Mouse (Mus musculus) cerebellum, adult 8-10 months (tissue): Measurements from ENCODE around the gene Kat8.
"Not testable (repeated sequence)": the region's sequence is repeated elsewhere in the genome, so short reads cannot be mapped to it uniquely, and the experiment has no call there.

ENCODE experiments used
- DNase-seq: peaks from one replicate; pipeline ENCODE4 v3.0.0; 2022

The Kat8 gene

DNA sequence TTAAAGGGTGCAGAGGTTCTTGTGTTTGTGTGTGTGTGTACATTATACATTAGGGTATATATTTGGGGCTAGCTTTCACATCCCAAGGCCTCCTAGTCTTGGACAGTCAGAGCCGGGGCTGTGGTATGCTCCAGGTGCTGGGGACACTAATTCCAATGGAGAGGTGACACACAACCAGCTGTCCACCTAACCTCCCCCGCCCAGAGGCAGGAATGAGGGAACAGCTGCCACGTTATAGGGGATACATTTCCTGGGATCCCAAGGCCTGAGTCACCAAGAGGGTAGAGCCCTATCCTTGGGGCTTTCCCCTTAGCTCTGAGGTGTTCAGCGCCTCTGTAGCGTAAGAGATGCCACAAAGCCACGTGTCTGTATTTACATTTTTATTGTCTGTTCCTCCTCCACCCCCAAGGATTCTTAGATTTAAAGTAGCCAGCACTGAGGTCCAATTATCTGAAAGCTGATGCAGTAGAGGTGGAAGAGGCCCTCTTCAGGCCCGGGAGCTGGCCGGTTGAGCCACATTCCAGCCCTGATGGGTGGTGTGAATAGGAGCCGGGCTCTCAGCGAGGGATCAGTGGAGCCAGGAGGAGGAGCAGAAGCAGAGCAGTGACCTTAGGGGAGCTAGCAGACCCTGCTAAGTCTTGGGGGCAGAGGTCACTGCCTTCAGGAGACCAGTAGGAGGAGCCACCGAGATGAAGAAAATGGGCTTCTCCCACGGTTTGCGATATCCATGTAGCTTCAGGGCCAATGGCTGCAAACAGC is 20.1 kb downstream of the Kat8 start:
- DNase-seq, result no peak

DNA sequence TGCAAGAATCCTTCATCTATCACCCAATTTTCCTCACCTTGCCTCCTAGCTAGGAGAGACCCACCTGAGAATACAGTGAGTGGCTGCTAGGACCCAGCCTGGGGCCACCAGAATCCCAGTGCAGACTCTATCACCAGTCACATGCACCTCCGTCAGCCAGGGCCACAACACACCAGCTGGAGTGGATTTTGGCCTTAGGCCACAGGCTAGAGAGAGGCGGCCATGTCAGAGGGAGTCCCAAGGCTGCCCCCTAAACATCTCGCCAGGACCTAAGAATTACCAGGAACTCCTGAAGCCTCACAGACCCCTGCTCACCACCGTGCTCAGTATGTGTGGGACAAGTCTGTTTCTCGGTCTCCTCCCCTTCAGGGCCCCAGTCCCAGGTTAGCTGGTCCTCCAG is 21.8 kb downstream of the Kat8 start:
- no peak for DNase-seq

DNA sequence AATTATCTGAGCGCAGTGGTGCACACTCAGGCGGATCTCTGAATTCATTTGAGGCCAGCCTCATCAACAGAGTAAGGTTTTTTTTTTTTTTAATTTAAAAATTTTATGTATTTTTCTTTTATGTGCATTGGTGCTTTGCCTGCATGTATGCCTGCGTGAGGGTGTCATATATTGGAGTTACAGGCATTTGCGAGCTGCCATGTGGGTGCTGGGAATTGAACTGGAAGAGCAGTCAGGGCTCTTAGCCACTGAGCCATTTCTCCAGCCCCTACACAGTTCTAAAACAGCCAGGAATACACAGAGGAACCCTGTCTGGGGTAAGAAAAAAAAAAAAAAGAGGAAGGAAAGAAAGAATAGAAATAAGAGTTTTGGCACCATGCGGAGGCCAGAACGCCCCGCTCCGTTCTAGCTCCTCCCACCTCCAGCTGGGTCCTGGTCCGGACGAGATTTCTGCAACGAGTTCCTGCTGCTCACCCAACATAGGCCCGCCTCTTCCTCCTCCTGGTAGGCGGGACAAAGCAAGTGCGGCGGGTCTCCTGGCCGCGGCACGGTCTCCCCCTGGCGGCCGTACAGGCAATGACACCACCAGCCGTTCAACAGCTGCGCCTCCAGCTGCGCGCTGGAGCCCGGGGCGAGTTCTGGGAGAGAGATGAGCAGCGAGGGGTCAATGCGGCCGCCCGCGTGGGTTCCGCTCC is 22.9 kb downstream of the Kat8 start:
- peak; percentile 94 for DNase-seq

DNA sequence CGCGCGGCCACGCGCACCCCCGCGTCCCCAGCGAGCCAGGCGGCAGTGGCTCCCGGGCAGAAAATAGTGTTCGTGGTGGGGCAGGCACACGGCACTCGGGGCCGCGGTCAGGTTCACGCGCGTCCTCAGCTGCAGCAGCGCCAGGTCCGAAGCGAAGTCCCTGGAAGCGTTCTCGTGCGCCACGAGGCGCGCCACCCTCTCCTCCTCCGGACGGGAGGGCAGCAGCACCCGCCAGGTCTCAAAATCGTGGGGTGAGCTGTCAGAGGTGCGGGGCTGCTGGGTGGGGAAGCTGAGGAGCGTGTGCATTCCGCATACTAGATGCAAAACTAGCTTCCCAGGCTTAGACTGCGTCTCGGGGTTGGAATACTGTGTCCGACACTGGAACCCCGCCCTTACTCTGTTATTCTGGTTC is 23.4 kb downstream of the Kat8 start:
- DNase-seq, result no peak

DNA sequence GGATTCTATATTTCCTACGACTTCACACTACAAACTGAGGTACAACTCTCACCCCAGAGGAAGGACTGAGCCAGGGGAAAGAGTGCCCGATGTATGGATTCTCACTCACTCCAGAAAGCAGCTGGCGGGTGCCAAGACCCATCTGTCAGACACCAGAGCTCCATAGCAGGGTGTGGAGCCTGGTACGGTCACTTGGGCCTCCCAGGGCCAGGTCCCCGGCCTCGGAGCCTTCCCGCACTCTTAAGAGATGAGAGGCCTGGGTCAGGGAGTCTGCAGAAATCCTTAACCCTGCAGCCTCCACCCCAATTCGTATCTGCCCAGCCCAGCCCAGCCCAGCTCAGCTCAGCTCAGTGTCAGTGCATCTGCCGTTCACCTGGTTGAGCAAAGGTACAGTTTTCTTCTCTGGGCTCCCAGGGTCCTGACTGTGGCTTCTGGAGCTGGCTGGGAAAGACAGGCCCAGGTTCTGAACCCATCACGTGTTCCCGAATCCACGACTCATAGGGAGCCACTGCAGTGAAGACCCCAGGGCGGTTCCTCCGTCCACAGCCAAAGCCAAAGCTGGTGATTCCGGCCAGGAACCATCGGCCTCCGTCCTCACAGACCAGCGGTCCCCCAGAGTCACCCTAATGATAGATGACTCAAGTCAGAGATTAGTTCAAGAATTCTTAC is 24.0 kb downstream of the Kat8 start:
- DNase-seq, result no peak

DNA sequence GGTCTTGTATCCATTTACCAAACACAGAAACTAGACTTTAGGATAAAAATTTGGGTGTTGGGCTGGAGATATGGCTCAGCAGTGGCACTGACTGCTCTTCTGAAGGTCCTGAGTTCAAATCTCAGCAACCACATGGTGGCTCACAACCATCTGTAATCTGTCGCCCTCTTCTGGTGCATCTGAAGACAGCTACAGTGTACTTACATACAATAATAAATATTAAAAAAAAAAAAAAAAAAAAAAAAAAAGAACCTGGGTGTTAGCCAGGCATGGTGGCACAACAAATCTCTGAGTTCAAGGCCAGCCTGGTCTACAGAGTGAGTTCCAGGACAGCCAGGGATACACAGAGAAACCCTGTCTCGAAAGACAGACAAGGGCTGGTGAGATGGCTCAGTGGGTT is 29.8 kb downstream of the Kat8 start:
- not testable (repeated sequence) for DNase-seq

DNA sequence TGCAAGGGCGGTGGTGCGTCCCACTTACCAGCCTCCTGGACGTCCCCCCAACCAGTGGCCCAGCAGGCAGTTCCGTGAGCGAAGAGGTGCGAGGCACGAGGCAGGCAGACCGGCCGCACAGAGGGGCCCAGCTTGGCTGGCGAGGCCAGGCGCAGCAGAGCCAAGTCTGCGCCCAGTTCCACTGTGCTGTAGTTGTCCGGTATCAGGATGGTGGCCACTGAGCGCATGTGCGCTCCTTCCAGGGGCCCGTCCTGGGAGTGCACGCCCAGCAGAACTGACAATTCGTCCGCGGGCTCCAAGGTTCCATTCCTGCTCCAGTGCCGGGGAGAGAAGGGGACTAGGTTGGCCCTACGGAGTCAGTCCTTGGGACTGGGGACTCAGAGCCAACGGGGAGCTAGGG is 32.3 kb downstream of the Kat8 start:
- no peak for DNase-seq

DNA sequence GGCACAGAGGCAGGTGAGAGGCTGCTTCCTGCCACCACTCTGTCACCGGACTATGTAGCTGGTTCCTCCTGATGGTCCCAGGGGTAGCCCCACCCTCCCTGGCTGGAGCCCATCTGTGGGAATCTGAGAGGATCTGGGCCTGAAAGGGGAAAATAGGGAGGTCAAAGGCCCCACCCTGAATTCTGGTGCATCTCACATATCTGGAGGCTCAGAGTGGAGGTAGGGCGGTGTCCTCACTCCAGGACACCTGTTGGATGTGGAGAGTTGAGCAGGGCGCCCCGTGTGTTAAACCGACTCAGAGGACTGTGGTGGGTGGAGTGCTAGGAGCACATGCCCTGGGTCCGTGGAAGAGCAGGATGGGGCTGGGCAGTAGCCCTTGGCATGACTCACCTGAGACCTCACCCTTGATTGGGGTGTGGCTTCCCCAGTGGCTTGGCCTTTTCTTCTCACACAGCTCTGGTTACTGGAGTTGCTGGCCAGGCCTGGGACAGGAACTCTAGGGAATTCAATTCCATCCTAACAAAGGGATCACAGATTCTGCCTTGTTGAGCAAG is 34.2 kb downstream of the Kat8 start, which contains the start of gene Prss36:
TSS of gene Prss36 (minus strand) at position 256 of the 554 bp plus-strand sequence.
- DNase-seq, result no peak

DNA sequence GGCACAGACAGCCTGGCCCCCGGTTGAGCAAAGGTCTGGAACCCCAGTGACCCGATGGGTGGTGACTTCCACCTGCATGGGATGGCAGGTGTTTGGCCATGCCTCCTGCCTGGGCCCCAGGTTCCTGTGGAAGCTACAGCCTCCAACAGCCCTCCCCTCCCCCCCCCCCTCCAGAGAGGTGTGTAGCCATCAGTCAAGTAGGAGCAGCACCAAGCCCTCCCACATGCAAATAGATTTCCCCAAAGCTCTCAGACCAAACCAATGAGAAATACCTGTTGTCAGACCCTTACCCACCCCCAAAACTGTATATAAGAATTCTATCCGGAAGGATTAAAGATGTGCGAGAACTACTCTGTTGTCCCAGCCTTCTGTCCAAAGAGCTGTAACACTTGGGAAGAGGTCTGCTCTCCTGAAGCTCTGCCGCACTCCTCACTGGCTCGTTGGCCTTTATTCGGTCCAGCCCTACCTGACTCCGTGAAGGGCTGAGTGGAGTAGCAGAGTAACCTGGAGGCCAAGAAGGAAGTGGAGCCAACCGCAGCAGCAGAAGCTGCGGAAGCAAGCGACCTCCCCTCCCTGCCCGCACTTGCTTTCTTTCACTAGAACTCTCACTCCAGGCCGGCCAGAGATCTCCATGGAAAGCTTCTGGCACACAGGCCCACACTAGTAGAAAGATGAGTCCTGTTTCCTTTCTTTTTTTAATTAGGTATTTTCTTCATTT is 40.7 kb downstream of the Kat8 start:
- no peak for DNase-seq

DNA sequence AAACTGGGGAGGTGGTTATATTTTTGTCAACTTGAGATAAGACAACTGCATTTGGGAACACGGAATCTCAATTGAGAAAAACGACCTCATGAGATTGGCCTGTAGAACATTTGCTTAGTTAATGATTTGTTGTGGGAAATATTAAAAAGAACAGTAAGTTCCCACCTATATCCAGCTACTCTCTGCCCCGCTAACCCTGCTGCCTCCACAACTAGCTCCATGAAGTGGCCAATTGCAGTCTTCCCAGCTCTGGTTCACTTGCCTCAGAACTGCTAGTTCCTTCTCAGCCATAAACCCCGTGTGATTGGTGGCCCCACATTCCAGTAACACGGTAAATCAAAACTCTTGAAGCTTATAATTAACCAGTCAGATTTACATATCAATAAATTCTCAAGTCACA is 47.0 kb downstream of the Kat8 start:
- no peak for DNase-seq

DNA sequence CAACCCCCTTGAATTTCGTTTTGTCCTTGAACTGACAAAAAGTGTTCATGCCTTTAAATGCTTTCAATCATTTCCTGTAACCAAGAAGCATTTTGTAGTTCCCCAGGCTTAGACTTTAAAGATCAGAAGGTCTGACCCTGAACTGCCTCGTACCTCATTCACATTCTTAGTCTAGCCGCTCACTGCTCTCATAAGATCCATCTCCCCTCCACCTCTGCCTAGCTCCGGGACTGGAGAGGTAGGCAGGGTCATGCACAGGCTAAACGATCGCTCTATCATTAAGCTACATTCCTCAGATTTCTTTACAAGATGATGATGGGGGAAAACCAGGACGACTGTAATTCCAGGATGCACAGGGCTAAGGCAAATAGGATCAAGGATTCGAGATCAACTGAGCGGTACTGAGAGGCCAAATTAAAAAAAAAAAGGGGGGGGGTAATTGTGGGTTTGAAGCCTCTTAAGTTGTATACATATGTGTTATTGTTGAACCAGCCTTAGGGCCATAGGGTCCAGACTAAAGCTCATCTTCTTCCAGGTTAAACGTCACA is 54.1 kb downstream of the Kat8 start:
- peak; percentile 23 for DNase-seq

DNA sequence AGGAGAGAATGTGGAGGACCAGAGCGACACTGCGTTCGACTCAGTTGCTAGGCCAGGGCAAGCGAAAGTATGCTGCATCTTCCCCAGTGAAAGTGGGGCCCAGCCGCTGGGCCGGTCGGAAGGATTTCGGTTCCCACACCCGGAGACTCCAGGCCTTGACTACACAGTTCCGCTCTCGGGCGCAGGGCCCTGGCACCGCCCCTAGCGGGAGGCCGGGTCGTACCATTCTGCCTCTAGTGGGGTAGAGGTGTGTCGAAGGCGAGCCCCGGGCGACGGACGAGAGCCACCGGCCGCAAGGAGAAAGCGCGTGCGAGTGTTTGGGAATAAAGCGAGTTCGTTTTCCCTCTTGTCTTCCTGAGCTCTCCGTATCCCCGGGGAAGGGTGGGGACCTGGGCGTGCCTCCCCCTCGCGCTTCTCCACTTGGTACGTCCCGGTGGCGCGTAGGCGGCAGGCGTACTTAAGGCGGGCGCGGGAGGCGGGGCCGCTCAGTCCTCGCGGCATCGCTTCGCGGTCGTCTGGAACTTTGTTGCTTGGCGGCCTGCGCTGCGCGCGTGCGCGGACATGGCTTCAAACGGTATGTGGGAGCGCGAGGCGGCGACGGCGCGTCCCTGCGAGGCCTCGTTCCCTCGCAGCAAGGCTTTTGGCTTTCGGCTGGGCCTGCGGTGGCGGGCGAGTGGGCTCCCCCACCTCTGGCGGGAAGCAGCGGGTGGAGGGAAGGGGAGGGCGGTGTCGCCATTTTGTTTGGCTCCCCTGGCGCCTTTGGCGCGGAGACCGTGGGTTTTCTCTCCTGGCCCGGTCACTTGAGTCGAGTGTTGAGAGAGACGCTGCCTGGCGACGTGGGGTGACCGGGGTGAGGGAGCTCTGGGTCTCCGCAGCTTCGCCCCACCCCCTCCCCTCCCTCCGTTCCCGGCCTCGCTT is 54.9 kb downstream of the Kat8 start, which contains the start of gene Fus:
TSS of gene Fus (plus strand) at position 454 of the 918 bp plus-strand sequence.
- peak; percentile 99 for DNase-seq

DNA sequence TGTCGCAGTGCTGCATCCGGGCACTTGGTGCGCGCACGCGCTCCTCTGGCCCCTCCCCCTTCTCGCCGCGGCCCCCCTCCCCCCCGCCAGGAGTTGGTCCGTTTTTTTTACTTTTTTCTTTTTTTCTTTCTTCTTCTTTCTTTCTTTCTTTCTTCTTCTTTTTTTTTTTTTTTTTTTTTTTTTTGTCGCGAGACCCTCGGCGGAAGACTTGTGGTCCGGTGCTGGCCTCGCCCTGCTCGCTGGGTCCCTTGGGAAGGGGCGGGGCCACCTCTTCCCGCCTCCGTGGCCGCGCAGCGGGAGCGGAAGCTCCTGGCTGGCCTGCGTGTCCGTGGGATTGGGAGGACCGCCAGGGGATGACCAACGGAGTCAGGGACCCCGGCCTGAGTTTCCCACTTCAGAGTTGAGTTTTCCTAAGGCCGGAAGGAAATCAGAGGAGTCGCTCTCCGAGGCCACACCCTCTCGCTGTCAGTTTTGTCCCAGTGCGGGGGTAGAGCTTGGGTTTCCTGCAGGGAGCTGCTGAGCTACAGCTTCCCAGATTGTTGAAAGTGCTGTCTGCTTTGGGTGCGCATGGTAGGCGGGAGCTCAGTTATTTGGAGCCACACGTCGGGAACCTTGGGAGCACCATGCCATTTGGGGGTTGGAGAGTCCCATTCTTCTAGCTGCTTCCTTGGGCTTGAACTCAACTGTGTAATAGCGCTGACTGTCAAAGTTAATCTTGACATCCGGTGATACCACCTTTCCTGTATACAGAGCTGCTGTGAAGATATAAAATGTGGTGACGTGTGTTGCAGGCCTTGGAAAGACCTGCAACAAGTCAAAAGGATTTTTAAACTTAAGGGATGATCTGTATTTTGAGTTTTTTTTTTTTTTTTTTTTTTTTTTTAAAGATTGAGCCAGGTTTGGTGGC is 55.9 kb downstream of the Kat8 start:
- peak; percentile 69 for DNase-seq

DNA sequence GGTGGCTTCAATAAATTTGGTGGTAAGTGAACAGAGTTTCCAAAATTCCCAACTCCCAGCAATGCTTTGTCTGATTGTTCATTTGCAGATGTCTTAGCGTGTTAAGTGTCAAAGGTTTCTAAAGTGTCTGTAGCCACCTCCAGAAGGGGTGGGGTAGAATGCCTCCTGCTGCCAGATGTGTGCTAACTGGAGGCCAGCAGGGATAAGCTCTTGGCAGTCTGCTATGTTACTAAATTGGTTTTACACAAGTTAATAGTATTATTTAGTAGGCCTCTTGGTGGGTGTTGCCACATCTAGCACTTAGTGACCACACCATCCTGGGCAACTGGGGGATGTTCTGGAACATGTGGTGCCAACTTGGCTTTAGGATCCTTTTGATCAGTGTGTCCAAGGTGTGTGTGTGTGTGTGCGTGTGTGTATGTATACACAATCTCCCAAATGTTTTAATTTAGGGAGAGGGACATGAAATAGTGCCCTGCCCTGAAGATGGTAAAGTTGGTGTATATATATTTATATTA is 62.2 kb downstream of the Kat8 start:
- DNase-seq, result no peak
